Mouse (Mus musculus) stomach, postnatal 0 days (tissue): Measurements from ENCODE around the gene Arhgef3. TPM values are rescaled to one million over a fixed set of nuclear protein-coding genes. Genes with fewer than 3 reads are reported as not detected.

Source experiments
- ATAC-seq: fragments of 200-750 bp; cut with Nextera tagmentation; 2 replicates; pipeline ENCODE4 v1.8.0; 2017; ENCODE audit not compliant: low FRiP score, low TSS enrichment
- DNase-seq: peaks from one replicate; pipeline ENCODE4 v3.0.0-alpha.2; 2016; ENCODE audit warnings: low spot score
- H3K27ac ChIP-seq: fragments of 300-500 bp; sonication (generic); replicated peaks from 2 replicates; pipeline ENCODE4 v1.5.1; 2014; ENCODE audit warnings: mild to moderate bottlenecking, control low read depth
- H3K27me3 ChIP-seq: fragments of 300-500 bp; sonication (generic); 2 replicates; pipeline ENCODE4 v1.6.1; 2014; ENCODE audit warnings: low read length; ENCODE audit not compliant: control insufficient read depth, insufficient read depth
- H3K36me3 ChIP-seq: fragments of 300-500 bp; sonication (generic); 2 replicates; pipeline ENCODE4 v1.6.1; 2014; ENCODE audit warnings: low read length, mixed read lengths; ENCODE audit not compliant: control insufficient read depth, insufficient read depth
- H3K4me1 ChIP-seq: fragments of 300-500 bp; sonication (generic); replicated peaks from 2 replicates; pipeline ENCODE4 v1.6.1; 2014; ENCODE audit warnings: antibody characterized with exemption; ENCODE audit not compliant: control insufficient read depth, insufficient read depth
- H3K4me2 ChIP-seq: fragments of 300-500 bp; sonication (generic); replicated peaks from 2 replicates; pipeline ENCODE4 v1.6.1; 2014; ENCODE audit warnings: low read depth, mild to moderate bottlenecking, control low read depth, moderate library complexity
- H3K4me3 ChIP-seq: fragments of 300-500 bp; sonication (generic); 2 replicates; pipeline ENCODE4 v1.5.1; 2014; ENCODE audit warnings: low read depth, low read length, control low read depth
- H3K9ac ChIP-seq: fragments of 300-500 bp; sonication (generic); 2 replicates; pipeline ENCODE4 v1.6.1; 2014; ENCODE audit warnings: mild to moderate bottlenecking, low read length, control low read depth, mixed read lengths
- H3K9me3 ChIP-seq: fragments of 300-500 bp; sonication (generic); 2 replicates; pipeline ENCODE4 v1.6.1; 2016; ENCODE audit warnings: low read length; ENCODE audit not compliant: control insufficient read depth
- CTCF ChIP-seq: IDR thresholded peaks from 2 replicates; pipeline ENCODE4 v1.5.1; 2016; ENCODE audit warnings: antibody characterized with exemption, low read depth, mild to moderate bottlenecking, moderate library complexity
- EP300 ChIP-seq: optimal IDR thresholded peaks from 2 replicates; pipeline ENCODE3; 2016; ENCODE audit warnings: antibody characterized with exemption
- WGBS: fragments of 180-500 bp; shearing (Covaris S2); extraction: QIAGEN DNeasy Blood & Tissue Kit; methylation state at CpG from one replicate; pipeline ENCODE4 v1.1.7; 2014; 5-methylcytosine and 5-hydroxymethylcytosine counted together
- polyA plus RNA-seq: library from polyadenylated mRNA; unstranded; fragments of >200 nt; fragmentation: Nextera tagmentation; extraction: Ambion mirVana; gene quantifications from 2 replicates; pipeline ENCODE4 v1.2.1, GENCODE M21; 2015

The Arhgef3 gene
- polyA plus RNA-seq, 1 experiment from 2014 or later, result 13.1 TPM

GRCm38 (mm10) chr14:27413961-27414360, 299.3 kb downstream of the Arhgef3 start:
- ATAC-seq (no peak), DNase-seq (no peak)
- no peaks in the 10 kb centered on the region for H3K4me1 ChIP-seq
- no peaks in the 10 kb centered on the region for H3K9me3 ChIP-seq
- 30% methylated on average over 4 of the region's 4 CpGs for WGBS
- H3K27ac ChIP-seq, result no peak overlapping the region
- H3K4me3 ChIP-seq, result no peak overlapping the region
- H3K36me3 ChIP-seq, result no peaks in the 10 kb centered on the region
- TF ChIP-seq CTCF, result peak; percentile 89
- TF ChIP-seq EP300, result no peak
- H3K4me2 ChIP-seq, result no peak overlapping the region
- no peaks in the 10 kb centered on the region for H3K27me3 ChIP-seq
- H3K9ac ChIP-seq, result no peak overlapping the region

DNA sequence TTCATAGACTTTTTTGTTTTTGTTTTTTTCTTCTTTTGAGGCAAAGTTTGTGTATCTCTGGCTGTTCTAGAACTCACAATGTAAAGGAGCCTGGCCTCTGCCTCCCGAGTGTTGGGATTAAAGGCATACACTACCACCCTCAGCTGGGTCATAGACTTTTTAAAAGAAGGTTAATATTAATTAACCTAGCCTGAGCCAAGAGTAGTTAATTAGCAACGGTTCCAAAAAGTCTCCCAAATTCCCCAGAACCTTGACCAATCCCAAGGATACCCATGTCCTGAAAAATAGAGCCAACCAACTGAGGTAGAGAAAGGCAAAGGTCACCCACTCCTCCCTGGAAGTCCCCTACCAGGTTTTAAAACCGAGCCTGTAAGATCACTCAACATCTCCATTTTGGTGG, 306.1 kb downstream of the Arhgef3 start:
- H3K4me1 ChIP-seq, result no peaks in the 10 kb centered on the region
- H3K27me3 ChIP-seq, result no peaks in the 10 kb centered on the region
- no peak overlapping the region for H3K4me2 ChIP-seq
- H3K36me3 ChIP-seq, result no peaks in the 10 kb centered on the region
- TF ChIP-seq EP300 (no peak), CTCF (no peak)
- no peak overlapping the region for H3K27ac ChIP-seq
- WGBS, result 78% methylated on average over 3 of the region's 3 CpGs
- no peak overlapping the region for H3K4me3 ChIP-seq
- H3K9me3 ChIP-seq, result no peaks in the 10 kb centered on the region
- DNase-seq (no peak), ATAC-seq (no peak)
- H3K9ac ChIP-seq, result no peak overlapping the region

DNA sequence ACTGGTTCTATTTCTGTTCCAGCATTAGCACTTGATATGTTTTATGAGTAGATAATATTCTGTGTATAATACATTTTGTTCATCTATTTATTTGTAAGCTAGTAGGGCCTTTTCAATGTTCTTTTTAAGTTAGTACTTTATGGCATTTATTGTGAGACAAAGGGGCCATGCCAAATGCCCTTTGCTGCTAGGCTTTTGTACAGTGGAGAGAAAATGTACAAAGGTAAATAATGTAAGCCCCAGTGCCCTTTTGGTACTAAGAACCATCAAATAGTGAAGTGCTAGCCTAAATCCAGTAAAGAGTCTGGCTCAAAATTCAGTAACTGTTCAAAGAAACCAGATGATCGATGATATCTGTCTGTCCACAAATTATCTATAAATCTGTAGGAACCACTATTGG, 307.6 kb downstream of the Arhgef3 start:
- Histone ChIP-seq H3K4me1 (no peaks in the 10 kb centered on the region), H3K27ac (no peak overlapping the region), H3K9me3 (no peaks in the 10 kb centered on the region), H3K9ac (no peak overlapping the region), H3K36me3 (no peaks in the 10 kb centered on the region), H3K4me3 (no peak overlapping the region), H3K27me3 (no peaks in the 10 kb centered on the region), H3K4me2 (no peak overlapping the region)
- WGBS, result 92% methylated on average over 1 of the region's 1 CpGs
- DNase-seq (no peak), ATAC-seq (no peak)
- no peak for TF ChIP-seq EP300
- TF ChIP-seq CTCF, result no peak

DNA sequence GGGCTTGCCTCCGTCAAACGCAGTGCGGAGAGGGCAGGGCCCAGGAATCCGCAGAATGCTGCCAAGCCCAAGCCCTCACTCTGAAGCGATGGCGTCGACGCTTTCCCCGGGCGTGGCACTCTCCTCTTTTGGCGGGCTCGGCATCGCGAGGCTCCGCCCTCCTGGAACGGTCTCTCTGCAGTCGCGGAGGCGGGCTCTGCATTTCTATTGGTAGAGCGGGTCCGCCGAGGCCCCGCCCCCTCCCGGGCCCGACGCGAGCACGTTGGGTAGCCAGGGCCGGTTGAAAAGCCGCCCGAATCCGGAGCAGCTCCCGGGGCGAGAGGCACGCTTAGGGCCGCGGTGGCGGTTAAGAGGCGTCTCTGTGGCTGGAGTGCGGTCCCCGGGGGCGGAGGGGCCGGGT, 313.9 kb downstream of the Arhgef3 start, which contains the start of gene Fam208a:
Gene Fam208a, plus strand, starts transcription at position 262 of the 400 bp plus-strand sequence.
- Histone ChIP-seq H3K4me3 (peak within 1 kb of the TSS; percentile 63), H3K9me3 (no peaks in the 10 kb centered on the region), H3K4me1 (no peaks in the 10 kb centered on the region), H3K27ac (peak within 1 kb of the TSS; percentile 100), H3K36me3 (no peaks in the 10 kb centered on the region), H3K4me2 (peak within 1 kb of the TSS; percentile 95), H3K9ac (peak within 1 kb of the TSS; percentile 95), H3K27me3 (no peaks in the 10 kb centered on the region)
- DNase-seq, result peak; percentile 96
- peak; percentile 97 for ATAC-seq
- WGBS, result 2% methylated on average over 27 of the region's 43 CpGs
- TF ChIP-seq EP300 (no peak), CTCF (no peak)

DNA sequence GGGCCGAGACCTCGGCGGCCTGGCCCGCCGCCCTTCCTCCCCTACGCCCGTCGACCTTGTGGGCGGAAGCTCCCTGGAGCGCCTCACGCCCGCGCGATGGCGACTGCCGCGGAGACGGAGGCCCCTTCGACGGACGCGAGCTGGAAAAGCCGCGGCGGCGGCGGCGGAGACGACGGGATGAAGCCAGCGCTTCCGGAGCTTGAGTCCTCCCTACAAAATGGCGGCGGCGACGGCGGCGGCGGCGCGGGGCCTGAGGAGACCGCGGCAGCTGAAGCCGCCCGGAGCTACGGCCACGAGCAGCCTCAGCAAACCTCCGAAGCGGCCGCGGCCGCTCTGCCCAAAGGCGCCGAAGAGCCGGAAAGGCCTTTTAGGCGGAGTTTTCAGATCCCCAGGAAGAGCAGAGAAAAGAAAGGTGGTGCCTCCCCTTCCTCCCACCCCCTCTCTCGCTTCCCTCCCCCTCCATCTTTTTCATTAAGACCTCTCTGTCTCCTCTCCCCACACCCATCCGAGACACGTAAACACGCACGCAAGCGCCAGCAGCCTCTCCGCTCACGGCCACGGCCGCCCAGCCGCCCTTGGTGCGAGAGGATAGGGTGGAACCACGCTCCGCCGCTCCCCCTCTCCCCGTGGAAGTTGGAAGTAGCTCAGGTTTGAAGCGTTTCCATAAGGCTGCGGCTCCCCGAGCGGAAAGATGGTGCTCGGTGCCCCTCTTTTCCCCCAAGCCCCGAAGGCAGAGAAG, 314.4 kb downstream of the Arhgef3 start:
- WGBS, result under 1% methylated on average over 70 of the region's 78 CpGs

GRCm38 (mm10) chr14:27430280-27430679, 315.6 kb downstream of the Arhgef3 start:
- TF ChIP-seq EP300 (no peak), CTCF (no peak)
- no peak overlapping the region for H3K4me3 ChIP-seq

More for the DNA sequence above, 314.4 kb downstream of the Arhgef3 start:
- no peaks in the 10 kb centered on the region for H3K9me3 ChIP-seq
- DNase-seq (peak; percentile 85), ATAC-seq (peak; percentile 84)
- H3K9ac ChIP-seq, result peak overlapping the region; percentile 95
- peak overlapping the region; percentile 95 for H3K4me2 ChIP-seq
- peak overlapping the region; percentile 63 for H3K4me3 ChIP-seq
- TF ChIP-seq CTCF (no peak), EP300 (no peak)
- H3K4me1 ChIP-seq, result no peaks in the 10 kb centered on the region
- H3K27me3 ChIP-seq, result no peaks in the 10 kb centered on the region
- H3K36me3 ChIP-seq, result no peaks in the 10 kb centered on the region
- H3K27ac ChIP-seq, result peak overlapping the region; percentile 100

More at GRCm38 (mm10) chr14:27430280-27430679, 315.6 kb downstream of the Arhgef3 start:
- Histone ChIP-seq H3K36me3 (no peaks in the 10 kb centered on the region), H3K9ac (no peak overlapping the region), H3K9me3 (no peaks in the 10 kb centered on the region), H3K4me1 (no peaks in the 10 kb centered on the region), H3K4me2 (no peak overlapping the region), H3K27ac (no peak overlapping the region), H3K27me3 (no peaks in the 10 kb centered on the region)
- 88% methylated on average over 4 of the region's 4 CpGs for WGBS
- ATAC-seq, result no peak
- no peak for DNase-seq
